Mouse (Mus musculus): ENCODE results near the gene Vat1.

DNA sequence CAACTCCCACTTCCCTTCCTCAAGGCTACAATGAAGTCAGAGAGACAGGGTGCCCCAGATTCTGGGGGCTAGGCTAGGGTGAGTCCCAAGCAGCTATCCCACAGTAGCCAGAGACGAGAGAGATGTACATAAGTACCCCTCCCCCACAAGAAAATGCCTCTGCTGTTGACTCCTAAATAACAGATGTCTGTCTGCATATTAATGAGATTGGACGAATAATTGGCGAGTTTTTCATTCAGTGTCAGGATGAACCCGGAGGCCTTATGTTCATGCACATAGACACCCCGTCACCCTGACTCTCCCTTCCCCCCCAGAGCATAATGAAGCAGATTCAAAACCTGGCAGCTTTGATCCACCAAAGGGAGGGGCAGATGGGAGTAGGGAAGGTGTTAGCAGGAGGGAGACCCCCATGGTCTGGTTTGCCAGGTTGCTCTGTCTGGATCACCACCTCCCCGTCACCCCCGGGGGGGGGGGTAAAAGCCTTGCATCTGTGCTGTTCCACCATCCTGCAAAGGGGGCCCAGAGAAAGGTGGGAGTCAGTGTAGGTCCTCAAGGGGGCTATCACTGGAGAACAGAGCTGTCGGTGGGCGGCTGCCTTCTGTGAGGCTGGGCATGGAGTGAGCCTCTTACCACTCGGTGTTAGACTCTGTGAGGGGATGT lies 11.7 kb upstream of the Vat1 start:
- TF ChIP-seq CTCF (IDR thresholded peaks at IDR 0.05; ENCODE audit: insufficient read depth, low read depth, low read length) (no peak), POLR2A (IDR thresholded peaks at IDR 0.05; ENCODE audit: insufficient read depth, low read depth, low read length) (no peak)

All from olfactory bulb, adult 2 months (tissue).